Mouse (Mus musculus): ENCODE results near the gene Dnaaf2. TPM values are rescaled to one million over a fixed set of nuclear protein-coding genes. Genes with fewer than 3 reads are reported as not detected.
A peak's percentile ranks its signal among the peaks of the same experiment; 100 is the strongest.
"Not testable (repeated sequence)": the region's sequence is repeated elsewhere in the genome, so short reads cannot be mapped to it uniquely, and the experiment has no call there.

Dnaaf2 gene
- total and polyA plus RNA-seq, 2 experiments, result 0.64 to 1.0 TPM

- H3K4me1 ChIP-seq (ENCODE audit: control insufficient read depth, insufficient read depth, low read length), result peaks cover 2% of the 10 kb centered on the region; the same call in 1 of the 2 replicates
- no peaks in the 10 kb centered on the region for H3K27me3 ChIP-seq (ENCODE audit: control insufficient read depth, insufficient read depth, low read length)
- H3K36me3 ChIP-seq (ENCODE audit: control insufficient read depth, insufficient read depth, low read length), result no peaks in the 10 kb centered on the region
- no peak for DNase-seq (ENCODE audit: extremely low read depth, low read depth, low spot score)
- H3K79me2 ChIP-seq (ENCODE audit: control insufficient read depth, insufficient read depth, low read length), result no peaks in the 10 kb centered on the region
- H3K9ac ChIP-seq (ENCODE audit: low read depth, low read length), result no peak overlapping the region
- no peak for TF ChIP-seq POLR2A (IDR thresholded peaks at IDR 0.05; ENCODE audit: extremely low read depth, insufficient read depth, low read length)
- no peak for TF ChIP-seq CTCF (IDR thresholded peaks at IDR 0.05; ENCODE audit: low read depth, low read length)
- H3K4me3 ChIP-seq (ENCODE audit: insufficient read depth, low read depth, low read length), result no peak overlapping the region
- H3K27ac ChIP-seq (replicated peaks; ENCODE audit: insufficient read depth, low read depth, low read length), result no peak overlapping the region
- WGBS, result 65% methylated on average over 3 of the region's 3 CpGs
Observed at GRCm38 (mm10) chr12:69164904-69165303, 33.3 kb downstream of the Dnaaf2 start.

DNA sequence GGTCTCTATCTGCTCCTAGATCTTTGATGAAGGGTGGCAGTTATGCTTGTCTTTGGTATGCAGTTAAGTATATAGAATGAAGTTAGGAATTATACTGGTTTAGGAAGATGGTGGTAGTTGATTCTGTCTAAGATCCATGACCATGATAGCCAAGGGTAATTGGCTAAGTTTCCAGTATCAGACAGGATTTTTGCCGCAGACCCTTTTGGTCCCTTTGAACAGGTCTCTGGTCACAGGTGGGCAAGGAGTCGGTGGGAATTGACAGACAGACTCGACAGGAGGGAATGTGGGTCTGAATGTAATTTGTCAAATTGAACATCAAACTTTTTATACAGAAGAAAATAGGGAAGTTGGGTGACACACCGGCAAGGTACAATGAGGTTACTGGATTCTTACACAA is 34.6 kb downstream of the Dnaaf2 start:
- H3K4me3 ChIP-seq (ENCODE audit: insufficient read depth, low read depth, low read length); H3K27me3 ChIP-seq (ENCODE audit: control insufficient read depth, insufficient read depth, low read length); H3K27ac ChIP-seq (replicated peaks; ENCODE audit: insufficient read depth, low read depth, low read length); H3K36me3 ChIP-seq (ENCODE audit: control insufficient read depth, insufficient read depth, low read length); DNase-seq (ENCODE audit: extremely low read depth, low read depth, low spot score); H3K4me1 ChIP-seq (ENCODE audit: control insufficient read depth, insufficient read depth, low read length); H3K9ac ChIP-seq (ENCODE audit: low read depth, low read length); H3K79me2 ChIP-seq (ENCODE audit: control insufficient read depth, insufficient read depth, low read length): not testable (repeated sequence)
- WGBS, result 92% methylated on average over 4 of the region's 4 CpGs

- WGBS, result 89% methylated on average over 2 of the region's 2 CpGs
- not testable (repeated sequence) for DNase-seq (ENCODE audit: extremely low read depth, low read depth, low spot score)
Observed at GRCm38 (mm10) chr12:69160677-69161076, 37.6 kb downstream of the Dnaaf2 start.

DNA sequence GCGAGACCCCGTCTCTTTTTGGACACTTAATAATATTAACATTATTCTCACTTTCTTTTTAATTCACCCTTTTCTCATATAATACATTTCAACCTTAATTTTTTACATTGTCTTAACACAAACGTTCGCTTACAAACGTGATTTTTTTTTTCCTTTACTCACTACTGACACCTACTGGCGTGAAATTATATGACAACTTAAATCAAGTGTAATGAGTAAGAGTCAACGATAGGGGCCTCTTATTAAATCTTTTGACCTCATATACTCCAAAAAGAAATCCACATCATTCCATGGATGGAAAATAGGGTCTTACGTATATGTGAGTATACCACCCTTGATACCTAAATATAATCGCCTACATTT is 38.7 kb downstream of the Dnaaf2 start:
- H3K27ac ChIP-seq (replicated peaks; ENCODE audit: insufficient read depth, low read depth, low read length), result no peak overlapping the region
- no peaks in the 10 kb centered on the region for H3K27me3 ChIP-seq (ENCODE audit: control insufficient read depth, insufficient read depth, low read length)
- H3K9ac ChIP-seq (ENCODE audit: low read depth, low read length), result no peak overlapping the region
- H3K36me3 ChIP-seq (ENCODE audit: control insufficient read depth, insufficient read depth, low read length), result peaks cover 20% of the 10 kb centered on the region
- WGBS, result 3% methylated on average over 9 of the region's 9 CpGs
- H3K4me3 ChIP-seq (ENCODE audit: insufficient read depth, low read depth, low read length), result no peak overlapping the region
- 0 out of 2 replicates have a peak, but pooled peaks cover 4% of the 10 kb centered on the region for H3K4me1 ChIP-seq (ENCODE audit: control insufficient read depth, insufficient read depth, low read length)
- peak; percentile 68 for DNase-seq (ENCODE audit: extremely low read depth, low read depth, low spot score)
- peak; percentile 43; the same call in 1 of the 2 replicates for TF ChIP-seq CTCF (IDR thresholded peaks at IDR 0.05; ENCODE audit: low read depth, low read length)
- no peak for TF ChIP-seq POLR2A (IDR thresholded peaks at IDR 0.05; ENCODE audit: extremely low read depth, insufficient read depth, low read length)
- no peaks in the 10 kb centered on the region for H3K79me2 ChIP-seq (ENCODE audit: control insufficient read depth, insufficient read depth, low read length)

More at GRCm38 (mm10) chr12:69160677-69161076, 37.6 kb downstream of the Dnaaf2 start:
- not testable (repeated sequence) for H3K27ac ChIP-seq (replicated peaks; ENCODE audit: insufficient read depth, low read depth, low read length); H3K4me3 ChIP-seq (ENCODE audit: insufficient read depth, low read depth, low read length); H3K79me2 ChIP-seq (ENCODE audit: control insufficient read depth, insufficient read depth, low read length); H3K4me1 ChIP-seq (ENCODE audit: control insufficient read depth, insufficient read depth, low read length); H3K27me3 ChIP-seq (ENCODE audit: control insufficient read depth, insufficient read depth, low read length); H3K9ac ChIP-seq (ENCODE audit: low read depth, low read length)
- H3K36me3 ChIP-seq (ENCODE audit: control insufficient read depth, insufficient read depth, low read length), result peaks cover 20% of the 10 kb centered on the region

- DNase-seq (ENCODE audit: extremely low read depth, low read depth, low spot score), result peak; percentile 97
- Histone ChIP-seq H3K36me3 (ENCODE audit: control insufficient read depth, insufficient read depth, low read length) (peaks cover 20% of the 10 kb centered on the region), H3K9ac (ENCODE audit: low read depth, low read length) (peak within 1 kb of the TSS; percentile 93), H3K27ac (replicated peaks; ENCODE audit: insufficient read depth, low read depth, low read length) (peak within 1 kb of the TSS; percentile 80), H3K4me3 (ENCODE audit: insufficient read depth, low read depth, low read length) (peak within 1 kb of the TSS; percentile 89)
- TF ChIP-seq POLR2A (IDR thresholded peaks at IDR 0.05; ENCODE audit: extremely low read depth, insufficient read depth, low read length), result peak; percentile 88
- WGBS, result under 1% methylated on average over 60 of the region's 68 CpGs
- not testable (repeated sequence) for H3K79me2 ChIP-seq (ENCODE audit: control insufficient read depth, insufficient read depth, low read length); H3K4me1 ChIP-seq (ENCODE audit: control insufficient read depth, insufficient read depth, low read length); H3K27me3 ChIP-seq (ENCODE audit: control insufficient read depth, insufficient read depth, low read length)
Observed at GRCm38 (mm10) chr12:69158765-69159577, 39.3 kb downstream of the Dnaaf2 start, which contains the start of gene Rps29. Rps29 (minus strand) TSS chr12:69159186.

DNA sequence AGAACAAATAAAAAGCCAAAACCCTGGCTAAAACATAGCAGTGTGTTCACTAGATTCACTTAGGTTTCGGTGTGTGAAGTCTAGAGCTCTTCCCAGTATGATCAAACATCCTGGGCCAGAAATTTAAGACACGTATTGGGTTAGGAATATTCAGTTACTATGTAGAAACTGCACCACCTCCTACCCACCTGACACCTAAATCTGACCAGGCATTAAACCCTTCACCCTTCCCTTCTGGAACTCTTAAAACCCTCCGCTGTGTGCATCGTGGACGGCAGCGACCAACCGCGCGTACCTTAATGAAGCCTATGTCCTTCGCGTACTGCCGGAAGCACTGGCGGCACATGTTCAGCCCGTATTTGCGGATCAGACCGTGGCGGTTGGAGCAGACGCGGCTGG is 39.9 kb downstream of the Dnaaf2 start:
- peak overlapping the region; percentile 93 for H3K9ac ChIP-seq (ENCODE audit: low read depth, low read length)
- no peaks in the 10 kb centered on the region for H3K79me2 ChIP-seq (ENCODE audit: control insufficient read depth, insufficient read depth, low read length)
- peaks cover 20% of the 10 kb centered on the region for H3K36me3 ChIP-seq (ENCODE audit: control insufficient read depth, insufficient read depth, low read length)
- DNase-seq (ENCODE audit: extremely low read depth, low read depth, low spot score), result peak; percentile 26
- peak overlapping the region; percentile 89 for H3K4me3 ChIP-seq (ENCODE audit: insufficient read depth, low read depth, low read length)
- TF ChIP-seq POLR2A (IDR thresholded peaks at IDR 0.05; ENCODE audit: extremely low read depth, insufficient read depth, low read length) (no peak), CTCF (IDR thresholded peaks at IDR 0.05; ENCODE audit: low read depth, low read length) (no peak)
- no peaks in the 10 kb centered on the region for H3K27me3 ChIP-seq (ENCODE audit: control insufficient read depth, insufficient read depth, low read length)
- H3K4me1 ChIP-seq (ENCODE audit: control insufficient read depth, insufficient read depth, low read length), result 0 out of 2 replicates have a peak, but pooled peaks cover 4% of the 10 kb centered on the region
- H3K27ac ChIP-seq (replicated peaks; ENCODE audit: insufficient read depth, low read depth, low read length), result peak overlapping the region; percentile 80
- WGBS, result 0% methylated on average over 19 of the region's 19 CpGs

Data from liver, adult 2 months (tissue).